Mouse (Mus musculus) heart, postnatal 0 days (tissue): Measurements from ENCODE around the gene Rps15a. TPM values are rescaled to one million over a fixed set of nuclear protein-coding genes. Genes with fewer than 3 reads are reported as not detected.

Experiments
- ATAC-seq: fragments of 200-750 bp; cut with Nextera tagmentation; 2 replicates; pipeline ENCODE4 v1.8.0; 2017; ENCODE audit warnings: low read depth, moderate number of reproducible peaks, moderate library complexity; ENCODE audit not compliant: insufficient read depth
- DNase-seq: peaks from one replicate; pipeline ENCODE4 v3.0.0-alpha.2; 2016; ENCODE audit warnings: low spot score
- H3K27ac ChIP-seq: fragments of 300-500 bp; sonication (generic); 2 replicates; pipeline ENCODE4 v1.5.1; 2014; ENCODE audit warnings: low read depth, mild to moderate bottlenecking
- H3K27me3 ChIP-seq: fragments of 300-500 bp; sonication (generic); 2 replicates; pipeline ENCODE4 v1.6.1; 2014; ENCODE audit warnings: low read length, mixed read lengths; ENCODE audit not compliant: control insufficient read depth, insufficient read depth
- H3K36me3 ChIP-seq: fragments of 300-500 bp; sonication (generic); replicated peaks from 2 replicates; pipeline ENCODE4 v1.6.1; 2014; ENCODE audit warnings: low read length, mixed read lengths; ENCODE audit not compliant: control insufficient read depth, insufficient read depth
- H3K4me1 ChIP-seq: fragments of 300-500 bp; sonication (generic); 2 replicates; pipeline ENCODE4 v1.6.1; 2014; ENCODE audit warnings: antibody characterized with exemption; ENCODE audit not compliant: control insufficient read depth, insufficient read depth
- H3K4me2 ChIP-seq: fragments of 300-500 bp; sonication (generic); 2 replicates; pipeline ENCODE4 v1.6.1; 2014; ENCODE audit warnings: low read depth, mild to moderate bottlenecking, low read length, moderate library complexity
- H3K4me3 ChIP-seq: fragments of 300-500 bp; sonication (generic); 2 replicates; pipeline ENCODE4 v1.5.1; 2014; ENCODE audit warnings: low read depth, low read length
- H3K9ac ChIP-seq: fragments of 300-500 bp; sonication (generic); replicated peaks from 2 replicates; pipeline ENCODE4 v1.6.1; 2014; ENCODE audit warnings: low read depth, low read length, mixed read lengths
- H3K9me3 ChIP-seq: fragments of 300-500 bp; sonication (generic); replicated peaks from 2 replicates; pipeline ENCODE4 v1.6.1; 2016; ENCODE audit warnings: low read length; ENCODE audit not compliant: control insufficient read depth
- CTCF ChIP-seq: IDR thresholded peaks from 2 replicates; pipeline ENCODE4 v1.5.1; 2016; ENCODE audit warnings: antibody characterized with exemption, control low read depth, low read depth
- EP300 ChIP-seq: IDR thresholded peaks from 2 replicates; pipeline ENCODE4 v1.6.1; 2016; ENCODE audit warnings: antibody characterized with exemption, low read depth
- WGBS: fragments of 180-500 bp; shearing (Covaris S2); extraction: QIAGEN DNeasy Blood & Tissue Kit; methylation state at CpG from one replicate; pipeline ENCODE4 v1.1.7; 2014; 5-methylcytosine and 5-hydroxymethylcytosine counted together
- polyA plus RNA-seq: library from polyadenylated mRNA; unstranded; fragments of >200 nt; fragmentation: Nextera tagmentation; extraction: Ambion mirVana; gene quantifications from 2 replicates; pipeline ENCODE4 v1.2.1, GENCODE M21; 2015
- total RNA-seq: library from RNA; depleted of rRNA; stranded (reverse); fragments of >200 nt; gene quantifications from 2 replicates; pipeline ENCODE4 v1.2.3, GENCODE M21; 2014; ENCODE audit warnings: low replicate concordance

Gene Rps15a
- total and polyA plus RNA-seq, 2 experiments from 2014 or later: 397 to 413 TPM

GRCm38 (mm10) chr7:118119946-118120345 is 4.0 kb upstream of the Rps15a start:
- no peak overlapping the region for H3K27ac ChIP-seq
- H3K4me2 ChIP-seq: no peak overlapping the region
- H3K9me3 ChIP-seq: no peaks in the 10 kb centered on the region
- no peak overlapping the region for H3K9ac ChIP-seq
- peaks cover 60% of the 10 kb centered on the region for H3K36me3 ChIP-seq
- no peak for ATAC-seq
- H3K4me3 ChIP-seq: no peak overlapping the region
- no peak for DNase-seq
- no peak for TF ChIP-seq CTCF
- no peak for TF ChIP-seq EP300
- peaks cover 3% of the 10 kb centered on the region; the same call in 1 of the 2 replicates for H3K4me1 ChIP-seq
- no peaks in the 10 kb centered on the region for H3K27me3 ChIP-seq
- 71% methylated on average over 5 of the region's 5 CpGs for WGBS

GRCm38 (mm10) chr7:118119142-118119541 is 3.2 kb upstream of the Rps15a start:
- Histone ChIP-seq H3K27me3 (no peaks in the 10 kb centered on the region), H3K9ac (no peak overlapping the region), H3K9me3 (no peaks in the 10 kb centered on the region), H3K4me3 (no peak overlapping the region), H3K27ac (no peak overlapping the region), H3K4me1 (peaks cover 11% of the 10 kb centered on the region; the same call in 1 of the 2 replicates), H3K4me2 (no peak overlapping the region), H3K36me3 (peaks cover 61% of the 10 kb centered on the region)
- WGBS: 81% methylated on average over 2 of the region's 2 CpGs
- ATAC-seq (no peak), DNase-seq (no peak)
- TF ChIP-seq CTCF (no peak), EP300 (no peak)

- Histone ChIP-seq H3K4me1 (peaks cover 18% of the 10 kb centered on the region), H3K4me2 (no peak overlapping the region), H3K9ac (no peak overlapping the region), H3K36me3 (peaks cover 63% of the 10 kb centered on the region), H3K27ac (no peak overlapping the region), H3K27me3 (no peaks in the 10 kb centered on the region), H3K9me3 (no peaks in the 10 kb centered on the region), H3K4me3 (no peak overlapping the region)
- ATAC-seq (no peak), DNase-seq (no peak)
- 83% methylated on average over 3 of the region's 3 CpGs for WGBS
- TF ChIP-seq CTCF (no peak), EP300 (no peak)
Measured at GRCm38 (mm10) chr7:118118426-118118825, 2.4 kb upstream of the Rps15a start.

GRCm38 (mm10) chr7:118117539-118118210 is 1.7 kb upstream of the Rps15a start:
- no peak overlapping the region for H3K4me2 ChIP-seq
- TF ChIP-seq CTCF (no peak), EP300 (no peak)
- ATAC-seq (no peak), DNase-seq (no peak)
- H3K36me3 ChIP-seq: peaks cover 68% of the 10 kb centered on the region
- H3K27ac ChIP-seq: no peak overlapping the region; the same call in 1 of the 2 replicates
- no peaks in the 10 kb centered on the region for H3K9me3 ChIP-seq
- H3K27me3 ChIP-seq: no peaks in the 10 kb centered on the region
- peaks cover 26% of the 10 kb centered on the region for H3K4me1 ChIP-seq
- H3K9ac ChIP-seq: no peak overlapping the region
- H3K4me3 ChIP-seq: no peak overlapping the region
- WGBS: 59% methylated on average over 4 of the region's 4 CpGs

- ATAC-seq: no peak
- no peak overlapping the region; the same call in 1 of the 2 replicates for H3K27ac ChIP-seq
- no peaks in the 10 kb centered on the region for H3K9me3 ChIP-seq
- H3K27me3 ChIP-seq: no peaks in the 10 kb centered on the region
- DNase-seq: no peak
- no peak overlapping the region for H3K9ac ChIP-seq
- peak overlapping the region; percentile 92 for H3K4me2 ChIP-seq
- WGBS: 15% methylated on average over 8 of the region's 8 CpGs
- TF ChIP-seq EP300 (no peak), CTCF (no peak)
- peaks cover 68% of the 10 kb centered on the region for H3K36me3 ChIP-seq
- H3K4me3 ChIP-seq: peak overlapping the region; percentile 70
- peaks cover 31% of the 10 kb centered on the region for H3K4me1 ChIP-seq
Measured at GRCm38 (mm10) chr7:118116787-118117538, 975 bp upstream of the Rps15a start.
